Mouse (Mus musculus) stomach, embryonic 15.5 days (tissue): ENCODE results near the gene Fam102a. TPM values are rescaled to one million over a fixed set of nuclear protein-coding genes. Genes with fewer than 3 reads are reported as not detected.

ENCODE experiments used
- ATAC-seq: fragments of 200-750 bp; cut with Nextera tagmentation; 2 replicates; pipeline ENCODE4 v1.8.0; 2017; ENCODE audit warnings: low read depth, moderate number of reproducible peaks, moderate TSS enrichment; ENCODE audit not compliant: insufficient read depth, low FRiP score
- H3K27ac ChIP-seq: fragments of 300-500 bp; sonication (generic); 2 replicates; pipeline ENCODE4 v1.5.1; 2015; ENCODE audit warnings: mild to moderate bottlenecking, inconsistent platforms
- H3K27me3 ChIP-seq: fragments of 300-500 bp; sonication (generic); replicated peaks from 2 replicates; pipeline ENCODE4 v1.6.1; 2015; ENCODE audit warnings: inconsistent platforms
- H3K36me3 ChIP-seq: fragments of 300-500 bp; sonication (generic); 2 replicates; pipeline ENCODE4 v1.6.1; 2015; ENCODE audit warnings: inconsistent platforms
- H3K4me1 ChIP-seq: fragments of 300-500 bp; sonication (generic); 2 replicates; pipeline ENCODE4 v1.6.1; 2015; ENCODE audit warnings: inconsistent platforms
- H3K4me2 ChIP-seq: fragments of 300-500 bp; sonication (generic); 2 replicates; pipeline ENCODE4 v1.6.1; 2015; ENCODE audit warnings: mild to moderate bottlenecking, inconsistent platforms
- H3K4me3 ChIP-seq: fragments of 300-500 bp; sonication (generic); replicated peaks from 2 replicates; pipeline ENCODE4 v1.5.1; 2015; ENCODE audit warnings: inconsistent platforms
- H3K9ac ChIP-seq: fragments of 300-500 bp; sonication (generic); 2 replicates; pipeline ENCODE4 v1.6.1; 2015; ENCODE audit warnings: inconsistent platforms
- H3K9me3 ChIP-seq: fragments of 300-500 bp; sonication (generic); 2 replicates; pipeline ENCODE4 v1.6.1; 2016; ENCODE audit warnings: inconsistent platforms
- WGBS: fragments of 180-500 bp; shearing (Covaris S2); methylation state at CpG from one replicate; pipeline ENCODE4 v1.1.7; 2015; 5-methylcytosine and 5-hydroxymethylcytosine counted together
- polyA plus RNA-seq: library from polyadenylated mRNA; unstranded; fragments of >200 nt; fragmentation: Nextera tagmentation; extraction: Ambion mirVana; gene quantifications from 2 replicates; pipeline ENCODE4 v1.2.1, GENCODE M21; 2015

The Fam102a gene
- polyA plus RNA-seq, 1 experiment from 2014 or later = 11.2 TPM

- Histone ChIP-seq H3K4me2 (no peak overlapping the region), H3K9ac (no peak overlapping the region), H3K27ac (no peak overlapping the region), H3K27me3 (no peaks in the 10 kb centered on the region), H3K4me3 (no peak overlapping the region), H3K9me3 (no peaks in the 10 kb centered on the region), H3K4me1 (peaks cover 8% of the 10 kb centered on the region; the same call in 1 of the 2 replicates), H3K36me3 (no peaks in the 10 kb centered on the region)
- ATAC-seq = no peak
- 68% methylated on average over 5 of the region's 5 CpGs for WGBS
Observed at GRCm38 (mm10) chr2:32500461-32500860, 34.7 kb upstream of the Fam102a start.

GRCm38 (mm10) chr2:32501754-32502324, 33.3 kb upstream of the Fam102a start:
- Histone ChIP-seq H3K27me3 (no peaks in the 10 kb centered on the region), H3K36me3 (no peaks in the 10 kb centered on the region), H3K4me2 (no peak overlapping the region), H3K4me3 (no peak overlapping the region), H3K4me1 (peaks cover 10% of the 10 kb centered on the region; the same call in 1 of the 2 replicates), H3K9ac (no peak overlapping the region), H3K9me3 (no peaks in the 10 kb centered on the region), H3K27ac (peak overlapping the region; percentile 48; the same call in 1 of the 2 replicates)
- 57% methylated on average over 5 of the region's 5 CpGs for WGBS
- peak; percentile 41; the same call in 1 of the 2 replicates for ATAC-seq

- Histone ChIP-seq H3K27me3 (no peaks in the 10 kb centered on the region), H3K9ac (no peak overlapping the region), H3K27ac (peak overlapping the region; percentile 72), H3K4me1 (peaks cover 20% of the 10 kb centered on the region), H3K36me3 (no peaks in the 10 kb centered on the region), H3K4me2 (no peak overlapping the region), H3K4me3 (no peak overlapping the region), H3K9me3 (no peaks in the 10 kb centered on the region)
- WGBS = 70% methylated on average over 12 of the region's 12 CpGs
- ATAC-seq = no peak
Observed at GRCm38 (mm10) chr2:32502843-32503242, 32.3 kb upstream of the Fam102a start.

DNA sequence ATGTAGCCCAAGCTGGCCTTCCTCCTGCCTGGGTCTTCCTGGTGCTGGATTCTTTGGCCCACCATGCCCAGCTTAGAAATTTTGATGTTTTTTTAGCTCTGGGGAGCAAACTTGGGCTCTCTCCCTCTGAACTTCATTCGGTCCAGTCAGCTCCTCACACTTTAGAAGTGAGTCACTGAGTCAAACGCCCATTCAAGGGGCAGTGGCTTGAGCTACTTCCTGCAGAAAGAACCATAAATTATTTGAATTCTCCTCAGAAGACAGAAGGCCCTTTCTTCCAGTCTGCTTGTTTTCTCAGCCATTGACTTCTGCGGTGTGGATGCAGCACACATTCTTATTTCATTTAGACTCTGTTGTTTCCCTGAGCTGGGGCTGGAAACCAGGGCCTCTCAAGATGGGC, 31.5 kb upstream of the Fam102a start:
- no peak overlapping the region for H3K4me3 ChIP-seq
- H3K27ac ChIP-seq = peak overlapping the region; percentile 72
- H3K4me1 ChIP-seq = peaks cover 21% of the 10 kb centered on the region
- no peak overlapping the region for H3K9ac ChIP-seq
- no peaks in the 10 kb centered on the region for H3K9me3 ChIP-seq
- H3K36me3 ChIP-seq = no peaks in the 10 kb centered on the region
- 42% methylated on average over 3 of the region's 3 CpGs for WGBS
- H3K27me3 ChIP-seq = no peaks in the 10 kb centered on the region
- H3K4me2 ChIP-seq = no peak overlapping the region
- no peak for ATAC-seq

DNA sequence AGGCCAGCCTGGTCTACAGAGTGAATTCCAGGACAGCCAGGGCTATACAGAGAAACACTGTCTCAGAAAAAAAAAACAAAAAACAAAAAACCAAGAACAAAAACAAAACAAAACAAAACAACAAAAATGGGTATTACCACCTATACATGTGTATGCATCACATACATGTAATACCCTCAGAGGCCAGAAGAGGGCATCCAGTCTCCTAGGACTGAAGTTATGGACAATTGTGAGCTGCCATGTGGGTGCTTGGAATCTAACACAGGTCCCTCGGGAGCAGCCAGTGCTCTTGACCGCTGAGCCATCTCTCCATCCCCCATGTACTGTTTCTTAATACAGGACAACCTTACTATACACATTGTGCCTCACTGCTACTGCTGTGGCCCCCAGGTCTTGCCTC, 29.6 kb upstream of the Fam102a start:
- Histone ChIP-seq H3K27me3 (no peaks in the 10 kb centered on the region), H3K4me2 (no peak overlapping the region), H3K36me3 (no peaks in the 10 kb centered on the region), H3K27ac (no peak overlapping the region), H3K9ac (no peak overlapping the region), H3K4me3 (no peak overlapping the region), H3K9me3 (no peaks in the 10 kb centered on the region), H3K4me1 (peaks cover 30% of the 10 kb centered on the region)
- no peak for ATAC-seq
- 98% methylated on average over 2 of the region's 2 CpGs for WGBS

DNA sequence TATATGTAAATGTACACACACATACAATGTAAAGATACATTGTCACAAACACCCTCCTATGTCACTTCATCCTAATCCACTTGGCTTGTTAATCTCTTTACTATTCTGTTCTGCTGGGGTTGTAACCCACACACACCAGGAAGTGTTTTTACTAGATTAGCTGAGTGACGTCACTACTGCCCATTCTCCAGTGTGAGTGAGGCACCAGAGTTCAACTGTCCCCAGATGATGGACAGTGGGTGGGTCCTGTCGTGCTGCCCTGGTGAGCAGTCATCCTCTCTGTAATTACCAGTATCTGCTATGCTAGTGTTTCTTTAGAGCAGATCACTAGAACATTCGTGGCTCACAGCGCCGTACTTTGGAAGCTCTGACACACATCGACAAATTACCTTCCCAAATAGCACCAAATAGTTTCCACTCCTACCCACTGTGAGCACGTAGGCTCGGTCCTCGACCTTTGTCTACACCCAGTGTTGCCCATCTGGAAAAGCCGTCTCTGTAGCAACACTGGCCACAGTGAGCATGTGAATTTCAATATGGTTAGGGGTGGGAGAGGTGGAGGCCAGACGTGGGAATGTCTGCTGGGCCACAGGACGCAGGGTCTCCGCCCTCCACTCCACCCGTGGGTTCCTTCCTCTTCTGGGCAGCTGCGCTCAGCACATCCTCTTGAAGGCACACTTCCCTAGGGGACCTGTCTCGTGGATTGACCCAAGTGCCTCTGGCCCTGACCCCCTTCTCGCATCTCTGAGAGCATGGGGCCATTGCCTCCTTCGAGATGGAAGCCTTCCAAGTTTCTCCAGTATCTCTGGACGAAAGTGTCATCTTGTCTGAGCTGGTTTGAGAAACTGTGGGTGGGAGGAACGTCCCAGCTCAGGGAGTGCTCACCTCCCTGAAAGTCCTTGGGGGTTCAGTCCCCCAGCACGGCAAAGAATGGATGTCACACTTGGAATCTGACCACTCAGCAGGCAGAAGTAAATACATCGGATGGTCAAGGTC, 28.2 kb upstream of the Fam102a start:
- no peaks in the 10 kb centered on the region for H3K36me3 ChIP-seq
- no peak overlapping the region for H3K4me3 ChIP-seq
- H3K27me3 ChIP-seq = no peaks in the 10 kb centered on the region
- H3K9me3 ChIP-seq = no peaks in the 10 kb centered on the region
- 51% methylated on average over 22 of the region's 22 CpGs for WGBS
- H3K27ac ChIP-seq = peak overlapping the region; percentile 57
- no peak overlapping the region for H3K9ac ChIP-seq
- no peak for ATAC-seq
- H3K4me2 ChIP-seq = no peak overlapping the region
- peaks cover 30% of the 10 kb centered on the region for H3K4me1 ChIP-seq

DNA sequence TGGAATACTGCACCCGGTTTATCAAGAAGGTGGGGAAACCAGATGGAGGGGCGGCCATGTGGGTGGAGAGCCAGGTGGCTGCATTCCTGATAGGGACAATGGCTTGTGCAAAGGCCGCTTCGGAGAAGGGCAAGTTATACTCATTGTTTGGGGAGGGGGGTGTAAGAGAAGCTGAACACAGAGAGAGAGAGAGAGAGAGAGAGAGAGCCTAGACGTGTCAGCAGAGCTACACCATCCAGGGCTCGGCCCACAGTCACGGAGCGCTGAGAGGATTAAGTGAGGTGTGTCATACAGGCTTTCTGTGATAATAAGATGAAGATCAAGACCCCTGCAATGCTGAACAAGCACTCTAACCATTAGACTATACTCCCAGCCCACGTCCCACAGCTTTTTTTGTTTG, 27.2 kb upstream of the Fam102a start:
- Histone ChIP-seq H3K4me2 (no peak overlapping the region), H3K4me3 (no peak overlapping the region), H3K4me1 (peaks cover 25% of the 10 kb centered on the region), H3K27ac (peak overlapping the region; percentile 57; the same call in 1 of the 2 replicates), H3K9me3 (no peaks in the 10 kb centered on the region), H3K9ac (no peak overlapping the region), H3K36me3 (no peaks in the 10 kb centered on the region), H3K27me3 (no peaks in the 10 kb centered on the region)
- peak; percentile 20; the same call in 1 of the 2 replicates for ATAC-seq
- 58% methylated on average over 9 of the region's 9 CpGs for WGBS

- Histone ChIP-seq H3K4me2 (no peak overlapping the region), H3K9me3 (no peaks in the 10 kb centered on the region), H3K4me3 (no peak overlapping the region), H3K36me3 (no peaks in the 10 kb centered on the region), H3K27ac (peak overlapping the region; percentile 77; the same call in 1 of the 2 replicates), H3K27me3 (no peaks in the 10 kb centered on the region), H3K9ac (no peak overlapping the region), H3K4me1 (peaks cover 22% of the 10 kb centered on the region)
- 30% methylated on average over 4 of the region's 4 CpGs for WGBS
- no peak for ATAC-seq
Observed at GRCm38 (mm10) chr2:32509287-32509686, 25.8 kb upstream of the Fam102a start.

GRCm38 (mm10) chr2:32509896-32510295, 25.2 kb upstream of the Fam102a start:
- no peak for ATAC-seq

DNA sequence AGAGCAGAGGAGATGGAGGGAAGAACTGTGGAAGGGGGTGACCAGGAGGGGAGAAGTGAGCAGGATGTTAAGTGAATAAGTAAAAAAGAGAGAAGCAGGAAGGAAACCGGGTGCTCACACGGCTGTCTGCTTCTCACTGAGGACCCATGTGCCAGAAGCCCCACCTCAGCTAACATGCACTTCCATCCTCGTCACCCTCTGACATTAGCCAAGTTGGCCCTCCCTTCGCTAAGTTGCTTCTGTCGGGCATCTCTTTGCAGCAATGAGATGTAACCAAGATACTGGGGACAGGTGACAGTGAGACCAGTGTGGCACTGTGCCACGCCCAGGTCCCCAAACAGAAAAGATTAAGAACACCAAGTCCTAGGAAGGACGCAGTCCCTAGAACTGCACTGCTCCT, 22.5 kb upstream of the Fam102a start:
- Histone ChIP-seq H3K4me1 (peaks cover 13% of the 10 kb centered on the region), H3K27ac (no peak overlapping the region), H3K36me3 (no peaks in the 10 kb centered on the region), H3K9me3 (no peaks in the 10 kb centered on the region), H3K4me2 (no peak overlapping the region), H3K9ac (no peak overlapping the region), H3K4me3 (no peak overlapping the region), H3K27me3 (no peaks in the 10 kb centered on the region)
- no peak for ATAC-seq
- whole genome bisulfite sequencing = 64% methylated on average over 7 of the region's 7 CpGs

More at GRCm38 (mm10) chr2:32509896-32510295, 25.2 kb upstream of the Fam102a start:
- no peak overlapping the region for H3K4me2 ChIP-seq
- H3K36me3 ChIP-seq = no peaks in the 10 kb centered on the region
- H3K4me1 ChIP-seq = peaks cover 22% of the 10 kb centered on the region
- WGBS = 40% methylated on average over 8 of the region's 8 CpGs
- H3K9ac ChIP-seq = no peak overlapping the region
- H3K4me3 ChIP-seq = no peak overlapping the region
- H3K27me3 ChIP-seq = no peaks in the 10 kb centered on the region
- no peaks in the 10 kb centered on the region for H3K9me3 ChIP-seq
- H3K27ac ChIP-seq = peak overlapping the region; percentile 77

GRCm38 (mm10) chr2:32514335-32514734, 20.8 kb upstream of the Fam102a start:
- Histone ChIP-seq H3K4me1 (peaks cover 5% of the 10 kb centered on the region), H3K4me3 (no peak overlapping the region), H3K9me3 (no peaks in the 10 kb centered on the region), H3K27ac (no peak overlapping the region), H3K4me2 (no peak overlapping the region), H3K9ac (no peak overlapping the region), H3K27me3 (no peaks in the 10 kb centered on the region), H3K36me3 (no peaks in the 10 kb centered on the region)
- WGBS = 41% methylated on average over 6 of the region's 6 CpGs
- ATAC-seq = peak; percentile 24; the same call in 1 of the 2 replicates
